Mouse (Mus musculus) v-Abl transformed pro-B cells (cell line): ENCODE measurements around the gene Ccdc8.

Experiments
- in situ Hi-C, 2 experiments: fragments of 400-800 bp; cut with MboI; formaldehyde crosslinking; loops; one replicate each; pipeline ENCODE4 v1.15.1; 2025; ENCODE audit not compliant: unreplicated experiment in 2 of 2

Gene Ccdc8

DNA sequence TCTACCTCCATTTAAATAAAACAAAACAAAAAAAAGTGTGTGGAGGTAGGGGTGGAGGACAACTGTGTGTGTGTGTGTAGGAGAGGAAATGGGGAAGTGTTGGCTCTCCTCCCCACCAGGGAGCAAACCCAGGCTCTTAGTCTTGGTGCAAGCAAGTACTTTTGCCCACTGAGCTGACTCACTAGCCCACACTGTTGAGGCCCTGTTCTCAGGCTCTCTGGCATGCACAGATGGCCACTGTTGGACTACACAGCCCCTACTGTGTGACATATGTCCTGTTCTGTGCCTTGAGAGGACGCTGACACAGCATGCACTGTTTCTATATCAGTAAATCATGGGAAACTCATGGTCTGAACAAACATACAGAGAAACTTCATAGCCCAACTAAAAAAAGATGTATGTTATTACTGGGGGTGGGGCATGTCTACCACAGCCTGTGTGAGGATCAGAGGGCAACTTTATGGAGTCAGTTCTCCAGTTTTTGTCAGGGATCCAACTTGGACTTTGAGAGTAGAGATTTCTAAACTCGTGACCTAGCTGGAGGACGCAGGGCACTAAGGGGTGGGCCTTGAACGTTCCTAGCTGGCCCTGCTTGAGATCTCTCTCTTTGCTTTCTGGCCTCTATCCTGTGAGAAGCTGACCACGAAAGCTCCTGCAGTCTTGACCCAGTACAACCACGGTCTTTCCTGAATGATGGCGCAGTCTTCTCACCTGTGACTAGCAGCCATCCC is 10.9 kb downstream of the Ccdc8 start:
- in situ Hi-C loops, result loop anchor here (5.0 kb wide), 3 partner anchors 49 to 64 kb away; no protein-coding TSS in a partner anchor

- in situ Hi-C loops, result loop anchor here (5.0 kb wide), 3 partner anchors 48 to 63 kb away; no protein-coding TSS in a partner anchor
These were observed 12.2 kb downstream of the Ccdc8 start for GRCm38 (mm10) chr7:17004716-17005115.

GRCm38 (mm10) chr7:17007300-17007699 is 14.8 kb downstream of the Ccdc8 start:
- in situ Hi-C loops, result no loop called here

DNA sequence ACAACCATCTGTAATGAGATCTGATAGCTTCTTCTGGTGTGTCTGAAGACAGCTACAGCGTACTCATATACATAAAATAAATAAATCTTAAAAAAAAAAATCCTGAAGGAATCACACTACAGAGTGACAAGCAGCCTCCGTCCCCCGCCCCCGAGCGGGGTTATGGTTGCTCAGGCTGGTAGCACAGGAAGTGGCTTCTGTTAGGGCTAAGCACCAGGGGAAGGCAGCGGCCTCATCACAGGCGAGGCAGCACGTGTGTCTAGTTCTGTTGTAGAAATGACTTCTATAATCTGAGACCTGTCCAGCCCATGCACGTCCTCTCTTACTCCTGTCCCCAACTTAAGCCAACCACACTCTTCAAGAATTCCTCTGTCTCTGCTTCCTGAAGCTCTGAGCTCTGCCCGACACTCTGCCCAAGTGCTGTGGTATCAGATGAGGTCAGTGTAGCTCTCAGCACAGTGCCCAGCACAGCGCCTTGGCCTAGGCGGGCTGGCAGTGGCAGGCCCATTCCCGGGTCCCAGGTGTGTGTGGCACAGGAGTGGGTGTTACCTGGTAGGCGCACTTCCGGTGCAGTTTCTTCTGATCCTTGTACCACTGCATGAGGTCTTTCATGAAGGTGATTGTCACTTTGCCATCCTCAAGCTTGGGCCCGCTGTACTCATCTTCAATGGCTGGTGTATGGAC is 17.0 kb downstream of the Ccdc8 start:
- in situ Hi-C loops, result no loop called here

GRCm38 (mm10) chr7:17010010-17010347 is 17.5 kb downstream of the Ccdc8 start:
- in situ Hi-C loops, result no loop called here

DNA sequence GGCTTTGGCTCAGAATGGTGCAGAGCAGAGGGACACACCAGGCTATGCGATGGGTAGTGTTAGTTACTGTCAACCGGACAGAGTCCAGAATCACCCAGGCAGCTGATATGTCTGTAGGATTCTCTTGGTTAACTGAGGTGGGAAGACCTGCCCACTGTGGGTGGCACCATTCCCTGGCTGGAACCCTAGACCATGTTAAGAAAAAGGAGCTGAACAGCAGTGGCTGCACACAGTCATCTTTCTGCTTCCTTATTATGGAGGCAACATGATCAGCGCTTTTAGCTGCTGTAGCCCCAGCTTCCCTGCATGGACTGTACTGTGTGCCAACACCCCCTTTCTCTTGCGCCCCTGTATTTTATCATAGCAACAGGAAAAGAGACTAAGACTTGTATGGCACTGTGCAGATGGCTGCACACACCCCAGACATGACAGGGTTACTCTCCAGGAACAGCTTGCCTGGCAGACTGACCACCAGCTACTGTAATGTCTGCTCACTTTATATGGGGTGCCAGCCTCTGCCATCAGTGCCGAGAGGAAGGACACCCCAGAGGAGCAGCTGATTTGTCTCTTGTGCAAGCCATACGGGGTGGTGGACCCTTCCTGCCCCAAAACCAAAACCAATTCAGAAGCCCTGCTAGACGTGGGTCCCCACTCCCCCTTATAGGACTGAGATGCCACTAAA is 19.5 kb downstream of the Ccdc8 start:
- in situ Hi-C loops, result no loop called here

DNA sequence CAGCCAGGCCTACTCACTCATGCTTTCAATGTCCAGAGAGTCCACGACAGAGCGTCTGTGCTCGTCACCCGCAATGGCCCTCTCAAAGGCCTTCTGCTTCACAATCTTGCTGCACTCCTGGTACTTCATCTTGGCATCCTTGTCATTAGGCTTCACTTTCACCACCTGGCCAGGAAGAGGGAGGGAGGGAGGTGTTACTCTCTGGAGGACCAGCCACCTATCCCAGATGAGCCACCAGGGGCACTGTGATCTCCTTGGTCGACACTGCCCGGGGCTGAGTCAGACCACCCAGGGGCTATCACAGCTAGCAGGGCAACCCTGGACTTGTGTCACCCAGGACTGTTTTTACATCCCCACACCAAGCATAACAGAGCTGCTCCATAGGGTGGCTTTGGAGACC is 22.9 kb downstream of the Ccdc8 start:
- in situ Hi-C loops, result no loop called here

GRCm38 (mm10) chr7:17017036-17017435 is 24.5 kb downstream of the Ccdc8 start:
- in situ Hi-C loops, result no loop called here

- in situ Hi-C loops, result no loop called here
These were observed 25.4 kb downstream of the Ccdc8 start for GRCm38 (mm10) chr7:17017921-17018320.

DNA sequence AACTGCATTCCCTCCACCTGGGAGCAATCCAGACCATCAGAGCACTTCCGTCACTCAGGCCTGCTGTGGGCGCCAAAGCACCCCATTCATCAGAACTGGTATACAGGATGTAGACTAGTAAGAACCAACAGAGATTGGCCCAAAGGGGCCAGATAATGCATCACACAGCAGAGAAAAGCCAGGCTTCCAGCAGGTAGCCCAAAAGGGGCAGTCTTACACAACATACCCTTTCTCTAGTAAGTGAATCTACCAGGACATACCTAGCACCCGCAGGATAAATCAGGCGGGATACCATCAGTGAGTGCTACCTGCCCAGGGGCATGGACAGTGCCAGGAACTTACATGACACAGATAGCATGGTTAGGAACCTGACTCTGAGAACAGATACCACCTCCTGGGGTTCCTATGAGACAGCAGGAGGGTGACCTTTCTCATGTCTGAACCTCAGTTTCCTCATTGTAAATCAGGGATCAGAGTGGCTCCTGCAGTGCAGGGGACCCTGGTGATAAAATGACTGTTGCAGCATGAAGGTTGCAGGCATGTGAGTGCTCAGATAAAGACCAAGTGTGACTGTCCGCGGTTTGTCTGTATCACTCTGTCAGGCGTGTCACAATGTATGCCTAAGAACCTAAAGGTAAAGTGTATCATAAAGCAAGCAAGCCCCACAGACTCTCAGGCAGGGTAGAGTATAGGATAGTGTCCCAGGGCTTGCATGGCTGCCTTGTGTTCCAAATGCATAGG is 27.1 kb downstream of the Ccdc8 start:
- in situ Hi-C loops, result no loop called here

DNA sequence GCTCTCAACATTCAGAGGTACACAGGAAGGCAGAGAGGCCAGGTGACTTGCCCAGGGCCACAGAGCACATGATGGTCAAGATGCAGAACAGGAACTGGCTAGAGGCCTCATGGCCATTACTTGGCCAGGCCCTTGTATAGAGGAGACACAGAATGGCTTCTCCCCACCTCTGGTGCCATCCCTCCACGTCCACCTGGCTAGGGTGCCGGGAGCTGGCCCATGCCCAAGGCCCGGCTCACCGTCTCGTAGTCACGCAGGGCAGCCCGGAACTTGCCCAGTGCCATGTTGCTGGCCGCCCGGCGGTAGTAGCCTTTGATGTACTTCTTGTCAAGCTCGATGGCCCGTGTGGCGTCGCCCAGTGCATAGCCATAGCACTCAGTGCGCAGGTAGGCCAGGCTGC is 29.7 kb downstream of the Ccdc8 start:
- in situ Hi-C loops, result no loop called here

GRCm38 (mm10) chr7:17023701-17024100 is 31.2 kb downstream of the Ccdc8 start:
- in situ Hi-C loops, result no loop called here

DNA sequence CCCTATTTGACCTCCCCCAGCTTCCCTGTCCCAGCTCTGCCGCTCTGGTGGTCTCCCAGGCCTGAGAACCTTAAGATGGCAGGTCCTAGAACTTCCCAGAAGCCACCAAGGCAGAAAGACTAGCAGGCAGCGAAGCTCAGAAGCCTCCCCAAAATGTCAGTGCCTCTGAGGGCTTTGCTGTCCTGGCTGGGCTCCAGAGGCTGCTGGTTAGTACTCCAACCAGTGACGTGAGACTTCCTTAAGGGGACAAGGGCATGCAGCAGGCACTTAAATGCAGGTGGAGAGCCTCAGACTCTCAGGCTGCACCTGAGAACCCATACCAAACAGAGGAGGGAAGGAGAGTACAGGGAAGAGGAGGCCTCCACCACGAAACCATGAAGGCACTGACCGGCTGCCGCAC is 31.6 kb downstream of the Ccdc8 start:
- in situ Hi-C loops, result no loop called here

DNA sequence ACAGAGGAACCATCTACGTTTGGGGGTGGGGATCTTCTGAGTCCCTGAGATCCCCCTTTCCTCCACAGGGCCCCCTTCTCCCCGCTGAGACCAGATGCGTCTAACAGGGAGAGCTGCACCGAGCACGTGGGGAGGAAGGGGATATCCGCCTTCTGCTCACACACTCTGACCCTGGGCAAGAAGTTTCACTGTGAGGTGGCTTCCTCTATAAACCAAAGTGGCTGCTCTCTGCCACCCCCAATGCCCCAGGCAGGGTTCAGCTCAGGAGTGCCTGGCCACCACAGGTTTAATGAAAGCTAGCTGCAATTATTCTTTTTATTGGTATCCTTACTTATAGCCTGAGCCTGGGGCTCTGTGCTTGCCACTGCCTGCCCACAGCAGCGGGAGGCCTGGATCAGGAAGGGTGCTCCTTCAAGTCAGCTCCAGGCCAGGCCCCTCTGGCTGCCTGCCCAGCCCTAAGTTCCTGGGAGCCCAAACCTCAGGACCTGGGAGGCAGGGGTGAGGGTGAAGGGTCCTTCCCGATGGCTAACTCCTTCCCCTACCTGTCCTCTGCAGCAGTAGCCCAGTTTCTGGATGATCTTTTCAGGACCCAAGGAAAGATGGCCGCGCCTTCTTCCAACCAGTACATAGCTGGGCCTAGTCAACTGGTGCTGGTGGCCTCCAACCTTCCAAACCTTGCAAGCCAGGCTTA is 32.5 kb downstream of the Ccdc8 start:
- in situ Hi-C loops, result no loop called here

- in situ Hi-C loops, result no loop called here
These were observed 33.0 kb downstream of the Ccdc8 start for GRCm38 (mm10) chr7:17025505-17025894.

GRCm38 (mm10) chr7:17025896-17026622 is 33.6 kb downstream of the Ccdc8 start:
- in situ Hi-C loops, result no loop called here

- in situ Hi-C loops, result no loop called here
These were observed 34.4 kb downstream of the Ccdc8 start for GRCm38 (mm10) chr7:17026710-17027587.

DNA sequence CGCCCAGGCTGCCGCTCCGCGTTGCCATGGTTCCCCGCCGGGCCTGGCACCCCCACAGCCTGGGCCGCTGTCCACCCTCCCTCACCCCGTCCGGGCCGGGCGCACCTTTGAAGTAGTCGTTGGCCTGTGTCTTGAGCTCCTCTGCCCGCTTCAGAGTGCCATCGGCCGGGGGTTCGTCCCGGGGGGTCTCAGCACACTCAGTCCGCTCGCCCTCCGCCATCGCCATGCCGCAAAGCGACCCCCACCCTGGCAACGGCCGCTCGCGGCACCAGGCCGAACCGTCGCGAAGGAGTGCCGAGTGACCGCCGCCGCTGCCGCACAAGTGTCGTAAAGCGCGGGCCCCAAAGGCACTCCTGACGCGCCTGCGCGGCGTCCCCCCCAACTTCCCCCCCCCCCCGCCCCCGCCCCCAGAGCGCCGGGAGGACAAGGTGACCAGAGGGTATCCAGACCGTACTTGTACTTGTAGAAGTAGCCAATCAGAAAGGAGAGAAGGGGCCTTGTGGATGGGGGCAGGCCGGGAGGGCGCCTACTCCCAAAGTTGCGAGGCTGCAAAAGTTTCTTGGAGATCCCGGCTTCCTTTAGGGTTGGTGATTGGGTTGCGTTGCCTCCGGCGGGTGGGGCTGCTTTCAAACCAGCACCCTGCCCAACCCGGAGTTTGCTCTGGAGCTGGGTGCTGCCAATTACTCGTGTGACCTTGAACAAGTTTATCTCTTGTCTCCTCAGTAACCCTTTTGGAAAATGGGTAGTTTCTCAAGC is 35.3 kb downstream of the Ccdc8 start, which contains the start of gene Ppp5c:
Gene Ppp5c, minus strand, starts transcription at position 337 of the 756 bp plus-strand sequence.
- in situ Hi-C loops, result no loop called here
